Mouse (Mus musculus) intestine, postnatal 0 days (tissue): Measurements from ENCODE around the gene Znrf4. TPM values are rescaled to one million over a fixed set of nuclear protein-coding genes. Genes with fewer than 3 reads are reported as not detected.

Experiments used
- ATAC-seq: fragments of 200-750 bp; cut with Nextera tagmentation; 2 replicates; pipeline ENCODE4 v1.8.0; 2017; ENCODE audit warnings: mild to moderate bottlenecking, moderate TSS enrichment, moderate library complexity
- H3K27ac ChIP-seq: fragments of 300-500 bp; sonication (generic); 2 replicates; pipeline ENCODE4 v1.5.1; 2014; ENCODE audit warnings: mild to moderate bottlenecking, low read depth, low read length, moderate library complexity
- H3K27me3 ChIP-seq: fragments of 300-500 bp; sonication (generic); replicated peaks from 2 replicates; pipeline ENCODE4 v1.6.1; 2014; ENCODE audit warnings: low read length, mixed read lengths; ENCODE audit not compliant: control insufficient read depth, insufficient read depth
- H3K36me3 ChIP-seq: fragments of 300-500 bp; sonication (generic); 2 replicates; pipeline ENCODE4 v1.6.1; 2014; ENCODE audit warnings: mild to moderate bottlenecking, moderate library complexity; ENCODE audit not compliant: control insufficient read depth, insufficient read depth
- H3K4me1 ChIP-seq: fragments of 300-500 bp; sonication (generic); replicated peaks from 2 replicates; pipeline ENCODE4 v1.6.1; 2014; ENCODE audit warnings: antibody characterized with exemption, low read length, mixed read lengths; ENCODE audit not compliant: control insufficient read depth, insufficient read depth
- H3K4me2 ChIP-seq: fragments of 300-500 bp; sonication (generic); replicated peaks from 2 replicates; pipeline ENCODE4 v1.6.1; 2014; ENCODE audit warnings: low read depth, mild to moderate bottlenecking, moderate library complexity
- H3K4me3 ChIP-seq: fragments of 300-500 bp; sonication (generic); 2 replicates; pipeline ENCODE4 v1.5.1; 2014; ENCODE audit warnings: low read depth, low read length
- H3K9ac ChIP-seq: fragments of 300-500 bp; sonication (generic); 2 replicates; pipeline ENCODE4 v1.6.1; 2014; ENCODE audit warnings: mild to moderate bottlenecking, low read depth, low read length
- H3K9me3 ChIP-seq: fragments of 300-500 bp; sonication (generic); 2 replicates; pipeline ENCODE4 v1.6.1; 2016; ENCODE audit warnings: mixed run types; ENCODE audit not compliant: control insufficient read depth
- CTCF ChIP-seq: sonication (generic); IDR thresholded peaks from 2 replicates; pipeline ENCODE4 v1.5.1; 2016; ENCODE audit warnings: low read depth, mild to moderate bottlenecking, control low read depth, antibody characterized with exemption, moderate library complexity
- WGBS: fragments of 180-500 bp; shearing (Covaris S2); extraction: QIAGEN DNeasy Blood & Tissue Kit; methylation state at CpG from one replicate; pipeline ENCODE4 v1.1.7; 2014; 5-methylcytosine and 5-hydroxymethylcytosine counted together
- polyA plus RNA-seq: library from polyadenylated mRNA; unstranded; fragments of >200 nt; fragmentation: Nextera tagmentation; extraction: Ambion mirVana; gene quantifications from 2 replicates; pipeline ENCODE4 v1.2.1, GENCODE M21; 2015

Znrf4 gene
- polyA plus RNA-seq, 1 experiment from 2014 or later = not detected

DNA sequence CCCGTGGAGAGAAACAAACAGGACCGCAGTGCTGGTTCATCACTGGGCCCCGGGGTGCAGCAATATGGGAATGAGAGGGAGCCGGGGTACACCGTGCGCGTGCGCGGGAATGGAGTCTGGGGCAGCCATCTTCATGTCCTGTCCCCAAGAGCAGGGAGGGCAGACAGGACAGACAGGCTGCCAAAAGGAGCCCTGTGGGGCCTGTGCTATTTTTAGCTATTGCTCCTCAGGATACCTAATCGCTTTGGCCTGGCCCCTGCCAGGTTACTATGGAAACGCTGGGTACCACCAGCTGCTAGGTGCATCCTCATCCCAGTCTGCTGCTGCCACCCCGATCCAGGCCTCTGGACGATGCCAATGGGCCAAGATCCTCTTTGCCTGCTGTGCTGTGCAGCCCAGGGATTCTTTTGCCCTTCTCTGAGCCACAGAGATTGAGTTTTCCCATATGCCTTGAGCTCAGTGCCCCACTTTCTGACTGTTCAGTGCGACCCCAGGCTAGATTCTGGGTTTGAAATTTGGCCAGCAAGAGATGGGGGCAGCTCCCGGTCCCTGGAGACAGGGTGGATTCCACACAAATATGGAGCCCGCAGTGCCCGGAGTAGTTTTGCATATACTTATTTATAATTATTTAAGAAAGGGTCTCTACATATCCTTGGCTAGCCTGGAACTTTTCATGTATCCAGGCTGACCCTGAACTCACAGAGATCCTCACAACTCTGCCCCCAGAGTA lies 35.0 kb upstream of the Znrf4 start:
- Histone ChIP-seq H3K4me1 (no peaks in the 10 kb centered on the region), H3K36me3 (no peaks in the 10 kb centered on the region), H3K4me3 (no peak overlapping the region), H3K9ac (no peak overlapping the region), H3K27me3 (no peaks in the 10 kb centered on the region), H3K27ac (no peak overlapping the region), H3K9me3 (no peaks in the 10 kb centered on the region), H3K4me2 (no peak overlapping the region)
- ATAC-seq = no peak
- WGBS = 73% methylated on average over 17 of the region's 17 CpGs
- no peak for TF ChIP-seq CTCF

DNA sequence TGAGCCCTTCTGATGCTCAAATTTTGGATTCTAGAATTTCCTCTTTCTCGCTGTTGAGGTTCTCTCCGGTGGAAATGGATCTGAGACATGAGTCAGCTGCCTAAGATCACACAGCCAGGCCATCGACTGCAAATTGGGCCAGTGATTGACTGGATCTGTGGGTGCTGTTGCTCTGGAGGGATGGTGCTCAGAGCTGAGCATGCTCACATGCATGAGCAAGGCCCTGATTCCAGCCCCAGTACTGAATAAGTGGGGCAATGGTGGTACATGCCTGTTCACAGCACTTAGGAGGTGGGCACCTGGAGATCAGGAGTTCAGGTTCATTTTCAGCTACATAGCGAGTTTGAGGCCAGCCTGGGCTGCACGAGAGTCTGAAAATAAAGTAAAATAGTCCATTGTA lies 34.3 kb upstream of the Znrf4 start:
- Histone ChIP-seq H3K36me3 (no peaks in the 10 kb centered on the region), H3K4me1 (no peaks in the 10 kb centered on the region), H3K9me3 (no peaks in the 10 kb centered on the region), H3K4me3 (no peak overlapping the region), H3K27ac (no peak overlapping the region), H3K27me3 (no peaks in the 10 kb centered on the region), H3K9ac (no peak overlapping the region), H3K4me2 (no peak overlapping the region)
- no peak for TF ChIP-seq CTCF
- WGBS = 84% methylated on average over 5 of the region's 5 CpGs
- no peak for ATAC-seq

DNA sequence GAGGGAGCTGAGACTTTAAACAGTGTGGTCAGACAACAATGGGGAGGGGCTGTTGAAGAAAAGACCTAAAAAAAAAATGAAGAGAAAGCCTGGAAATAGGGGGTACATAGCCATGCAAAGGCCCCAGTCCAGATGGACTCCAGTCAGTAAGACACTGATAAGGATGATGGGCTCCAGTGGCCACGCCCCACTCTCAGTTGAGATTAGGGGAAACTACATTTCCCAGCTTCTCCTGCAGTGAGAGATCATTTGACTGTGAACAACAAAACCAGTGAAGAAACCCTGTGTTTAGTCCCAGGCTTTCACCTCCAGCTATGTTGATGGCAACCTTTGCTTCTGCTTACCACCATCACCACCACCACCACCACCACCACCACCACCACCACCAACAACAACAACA lies 33.7 kb upstream of the Znrf4 start:
- no peak overlapping the region for H3K4me3 ChIP-seq
- H3K4me1 ChIP-seq = no peaks in the 10 kb centered on the region
- H3K9ac ChIP-seq = no peak overlapping the region
- WGBS = 60% methylated on average over 1 of the region's 1 CpGs
- H3K27me3 ChIP-seq = no peaks in the 10 kb centered on the region
- no peaks in the 10 kb centered on the region for H3K36me3 ChIP-seq
- H3K27ac ChIP-seq = no peak overlapping the region
- H3K9me3 ChIP-seq = no peaks in the 10 kb centered on the region
- no peak overlapping the region for H3K4me2 ChIP-seq
- no peak for TF ChIP-seq CTCF
- ATAC-seq = no peak

DNA sequence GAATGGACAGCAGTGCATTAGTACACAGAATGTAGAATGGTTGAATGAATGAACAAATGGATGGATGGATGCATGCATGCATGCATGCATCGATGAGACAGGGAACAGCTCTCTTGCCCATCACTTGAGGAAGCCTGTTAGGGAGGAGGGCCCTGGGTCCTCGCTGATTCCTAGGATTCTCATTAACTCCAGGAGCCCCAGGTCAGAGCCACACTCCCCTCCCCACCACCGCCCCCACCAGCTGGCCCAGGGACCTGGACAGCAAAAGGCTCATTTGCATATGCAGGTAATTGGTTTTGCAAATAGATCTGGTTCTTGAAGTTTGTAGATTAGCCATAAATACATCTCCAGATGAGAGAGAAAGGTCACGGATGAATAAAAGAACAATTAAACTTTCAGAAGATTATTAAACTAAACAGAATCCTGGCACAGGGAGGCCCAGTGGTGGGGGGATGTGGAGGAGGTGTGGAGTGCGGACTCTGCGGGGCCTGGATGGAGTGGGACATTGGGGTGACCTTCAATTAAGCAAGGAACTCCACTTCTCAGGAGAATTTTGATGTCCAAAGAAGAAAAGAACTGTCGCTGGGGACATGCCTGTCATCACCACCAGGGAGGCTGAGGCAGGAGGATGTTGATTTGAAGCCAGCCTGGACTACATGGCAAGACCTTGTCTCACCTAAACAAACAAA lies 32.6 kb upstream of the Znrf4 start:
- no peaks in the 10 kb centered on the region for H3K4me1 ChIP-seq
- H3K9me3 ChIP-seq = no peaks in the 10 kb centered on the region
- H3K4me3 ChIP-seq = no peak overlapping the region
- TF ChIP-seq CTCF = no peak
- H3K36me3 ChIP-seq = no peaks in the 10 kb centered on the region
- H3K4me2 ChIP-seq = no peak overlapping the region
- H3K27me3 ChIP-seq = no peaks in the 10 kb centered on the region
- H3K27ac ChIP-seq = no peak overlapping the region
- ATAC-seq = no peak
- 75% methylated on average over 7 of the region's 7 CpGs for WGBS
- H3K9ac ChIP-seq = no peak overlapping the region

DNA sequence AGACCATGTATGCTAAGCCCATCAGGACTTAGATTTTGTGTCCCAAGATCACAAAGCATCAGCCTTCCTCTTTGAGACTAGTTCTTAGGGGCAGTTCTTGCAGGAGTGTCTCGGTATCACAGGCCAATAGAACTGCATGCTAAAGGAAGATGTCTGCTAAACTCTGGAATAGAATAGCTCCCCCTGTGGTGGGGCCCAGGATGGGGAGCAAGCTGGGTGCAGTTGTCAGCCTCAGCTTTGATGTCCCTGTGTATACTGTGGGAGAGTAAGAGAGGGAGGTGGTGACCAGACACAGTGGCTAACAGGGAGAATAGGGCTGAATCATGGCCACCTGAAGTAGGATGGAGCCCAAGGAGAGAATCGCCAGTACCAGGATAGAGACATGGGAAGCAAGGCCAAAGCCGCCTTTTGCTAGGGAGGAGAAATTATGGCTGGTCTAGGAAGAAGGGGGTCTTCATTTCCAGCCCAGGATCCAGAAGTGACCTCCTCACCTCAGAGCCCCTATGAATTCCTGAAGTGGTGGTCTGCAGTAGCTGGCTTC lies 31.5 kb upstream of the Znrf4 start:
- no peak overlapping the region for H3K27ac ChIP-seq
- H3K4me2 ChIP-seq = no peak overlapping the region
- no peaks in the 10 kb centered on the region for H3K9me3 ChIP-seq
- peak; percentile 41 for TF ChIP-seq CTCF
- H3K4me3 ChIP-seq = no peak overlapping the region
- H3K27me3 ChIP-seq = no peaks in the 10 kb centered on the region
- no peak overlapping the region for H3K9ac ChIP-seq
- no peaks in the 10 kb centered on the region for H3K4me1 ChIP-seq
- WGBS = 86% methylated on average over 3 of the region's 3 CpGs
- ATAC-seq = no peak
- no peaks in the 10 kb centered on the region for H3K36me3 ChIP-seq

DNA sequence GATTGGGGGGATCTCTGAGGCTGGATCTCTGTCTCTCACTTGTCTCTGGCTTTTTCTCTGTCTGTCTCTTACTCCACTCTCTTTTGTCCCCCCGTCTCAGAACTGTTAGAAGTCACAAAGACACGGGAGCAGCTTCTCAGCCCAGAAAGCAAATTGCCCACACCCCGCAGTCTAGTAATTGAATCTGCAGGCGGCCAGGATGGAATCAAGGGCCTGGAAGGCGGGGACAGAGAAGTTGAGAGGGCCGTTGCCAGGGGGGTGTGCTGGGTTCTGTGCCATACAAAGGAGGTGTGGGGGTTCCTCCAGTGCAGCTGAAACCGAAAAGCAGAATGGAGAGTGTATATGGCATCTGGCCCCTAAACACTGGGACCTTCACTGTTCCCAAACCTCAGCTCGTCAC lies 30.5 kb upstream of the Znrf4 start:
- no peak for ATAC-seq
- Histone ChIP-seq H3K36me3 (no peaks in the 10 kb centered on the region), H3K9ac (no peak overlapping the region), H3K27me3 (no peaks in the 10 kb centered on the region), H3K4me1 (no peaks in the 10 kb centered on the region), H3K4me3 (no peak overlapping the region), H3K4me2 (no peak overlapping the region), H3K9me3 (no peaks in the 10 kb centered on the region), H3K27ac (no peak overlapping the region)
- 52% methylated on average over 8 of the region's 8 CpGs for WGBS
- TF ChIP-seq CTCF = no peak
